Mouse (Mus musculus) MEL (cell line): Measurements from ENCODE around the gene Zpbp. TPM values are rescaled to one million over a fixed set of nuclear protein-coding genes. Genes with fewer than 3 reads are reported as not detected.

Source experiments
- DNase-seq: peaks from one replicate; pipeline ENCODE4 v3.0.0; 2011; ENCODE audit warnings: low read depth, low spot score
- H3K27ac ChIP-seq: 2 replicates; pipeline ENCODE4 v1.5.1; 2012; ENCODE audit warnings: low read depth, mild to moderate bottlenecking, control low read depth, low read length, moderate library complexity; ENCODE audit not compliant: control insufficient read depth
- H3K27me3 ChIP-seq, 2 experiments: fragments of 150-350 bp in 1 of 2; sonication (generic) in 1 of 2; 2 replicates each; pipeline ENCODE4 v1.6.1; 2012; ENCODE audit warnings: low read length in 2 of 2, mild to moderate bottlenecking in 2 of 2, improper control_type of control experiment in 1 of 2, moderate library complexity in 1 of 2; ENCODE audit not compliant: insufficient read depth in 2 of 2, control insufficient read depth in 1 of 2
- H3K36me3 ChIP-seq, 2 experiments: 2 replicates each; pipeline ENCODE4 v1.6.1; 2012 to 2014; ENCODE audit warnings: low read length in 2 of 2, improper control_type of control experiment in 1 of 2, inconsistent platforms in 1 of 2, mild to moderate bottlenecking in 1 of 2; ENCODE audit not compliant: insufficient read depth in 2 of 2, control insufficient read depth in 1 of 2
- H3K4me1 ChIP-seq, 2 experiments: fragments of 150-350 bp in 1 of 2; sonication (generic) in 1 of 2; 2 replicates each; pipeline ENCODE4 v1.6.1; 2012; ENCODE audit warnings: low read length in 2 of 2, improper control_type of control experiment in 1 of 2, mild to moderate bottlenecking in 1 of 2; ENCODE audit not compliant: insufficient read depth in 2 of 2, control insufficient read depth in 1 of 2
- H3K4me3 ChIP-seq, 2 experiments: fragments of 150-350 bp in 1 of 2; sonication (generic) in 1 of 2; 2 replicates each; pipeline ENCODE4 v1.5.1; 2012; ENCODE audit warnings: low read depth in 2 of 2, low read length in 2 of 2, mild to moderate bottlenecking in 2 of 2, moderate library complexity in 2 of 2, control low read depth in 1 of 2, improper control_type of control experiment in 1 of 2; ENCODE audit not compliant: control insufficient read depth in 1 of 2, insufficient read depth in 1 of 2
- H3K79me2 ChIP-seq: 2 replicates; pipeline ENCODE4 v1.6.1; 2012; ENCODE audit warnings: mild to moderate bottlenecking, low read length, moderate library complexity; ENCODE audit not compliant: control insufficient read depth, poor library complexity, insufficient read depth
- H3K9ac ChIP-seq: 2 replicates; pipeline ENCODE4 v1.6.1; 2012; ENCODE audit warnings: low read depth, mild to moderate bottlenecking, control low read depth, low read length, moderate library complexity; ENCODE audit not compliant: control insufficient read depth, poor library complexity, severe bottlenecking
- H3K9me3 ChIP-seq: fragments of 150-350 bp; sonication (generic); replicated peaks from 2 replicates; pipeline ENCODE4 v1.6.1; 2012; ENCODE audit warnings: mild to moderate bottlenecking, low read length, improper control_type of control experiment, moderate library complexity; ENCODE audit not compliant: insufficient read depth
- ELF1 ChIP-seq: IDR thresholded peaks from 2 replicates; pipeline ENCODE4 v1.6.1; 2014; ENCODE audit warnings: low read depth, mild to moderate bottlenecking, inconsistent platforms, low read length, improper control_type of control experiment, moderate library complexity
- EP300 ChIP-seq, 2 experiments: IDR thresholded peaks; 2 replicates each; pipeline ENCODE4 v1.6.1; 2011; ENCODE audit warnings: improper control_type of control experiment in 2 of 2, low read length in 2 of 2, low read depth in 1 of 2, mild to moderate bottlenecking in 1 of 2
- GABPA ChIP-seq: IDR thresholded peaks from 2 replicates; pipeline ENCODE4 v1.6.1; 2012; ENCODE audit warnings: low read depth, mild to moderate bottlenecking, inconsistent platforms, low read length, improper control_type of control experiment, moderate library complexity
- GATA1 ChIP-seq: IDR thresholded peaks from 2 replicates; pipeline ENCODE4 v1.6.1; 2011; ENCODE audit warnings: low read depth, low read length, improper control_type of control experiment
- KAT2A ChIP-seq: conservative IDR thresholded peaks from 2 replicates; pipeline ENCODE4 v1.6.1; 2012; ENCODE audit warnings: low read depth, low read length, improper control_type of control experiment, inconsistent platforms
- MYC ChIP-seq: IDR thresholded peaks from 2 replicates; pipeline ENCODE4 v1.6.1; 2011; ENCODE audit warnings: low read depth, mild to moderate bottlenecking, low read length, improper control_type of control experiment, moderate library complexity
- NELFE ChIP-seq: IDR thresholded peaks from 2 replicates; pipeline ENCODE4 v1.6.1; 2011; ENCODE audit warnings: low read depth, low read length, improper control_type of control experiment
- POLR2A ChIP-seq, 2 experiments: IDR thresholded peaks; 2 replicates each; pipeline ENCODE4 v1.6.1; 2011 to 2012; ENCODE audit warnings: low read length in 2 of 2, mild to moderate bottlenecking in 2 of 2, control low read depth in 1 of 2, improper control_type of control experiment in 1 of 2, low read depth in 1 of 2, moderate library complexity in 1 of 2; ENCODE audit not compliant: control insufficient read depth in 1 of 2, insufficient read depth in 1 of 2, poor library complexity in 1 of 2
- POLR2AphosphoS2 ChIP-seq: IDR thresholded peaks from 2 replicates; pipeline ENCODE4 v1.6.1; 2011; ENCODE audit warnings: low read length, improper control_type of control experiment
- RCOR1 ChIP-seq: IDR thresholded peaks from 2 replicates; pipeline ENCODE4 v1.6.1; 2012; ENCODE audit warnings: low read depth, mild to moderate bottlenecking, inconsistent platforms, low read length, improper control_type of control experiment
- SMC3 ChIP-seq: IDR thresholded peaks from 2 replicates; pipeline ENCODE4 v1.6.1; 2011; ENCODE audit warnings: low read depth, low read length, improper control_type of control experiment
- TCF12 ChIP-seq: IDR thresholded peaks from 2 replicates; pipeline ENCODE4 v1.6.1; 2014; ENCODE audit warnings: low read depth, mild to moderate bottlenecking, inconsistent platforms, low read length, improper control_type of control experiment, moderate library complexity
- ZMIZ1 ChIP-seq: IDR thresholded peaks from 2 replicates; pipeline ENCODE4 v1.6.1; 2012; ENCODE audit warnings: low read depth, mild to moderate bottlenecking, inconsistent platforms, low read length, improper control_type of control experiment, moderate library complexity
- polyA plus RNA-seq, 2 experiments: library from polyadenylated mRNA; stranded (reverse) in 1 of 2; unstranded in 1 of 2; fragments of >175 nt in 1 of 2; fragments of >200 nt in 1 of 2; gene quantifications; 2 replicates each; pipeline versions ENCODE4 v1.2.1 to v1.2.4; 2012; ENCODE audit warnings: low replicate concordance in 2 of 2, low read depth in 1 of 2; ENCODE audit not compliant: insufficient read length in 2 of 2, insufficient read depth in 1 of 2, missing spikeins in 1 of 2
- total RNA-seq: library from RNA; depleted of rRNA; stranded (reverse); fragments of 300-350 nt; gene quantifications from 2 replicates; pipeline ENCODE4 v1.2.3, GENCODE M21; 2012

Zpbp gene
- total and polyA plus RNA-seq, 3 experiments: 0.42 to 0.47 TPM; not detected in 1

GRCm38 (mm10) chr11:11371305-11371704 lies 90.9 kb downstream of the Zpbp start:
- no peaks in the 10 kb centered on the region for H3K9me3 ChIP-seq
- no peaks in the 10 kb centered on the region for H3K79me2 ChIP-seq
- DNase-seq: no peak
- TF ChIP-seq SMC3 (no peak), POLR2A (IDR thresholded peaks at IDR 0.05; ENCODE audit: control insufficient read depth in 1 of 2, insufficient read depth in 1 of 2, low read depth in 1 of 2, low read length in 2 of 2, poor library complexity in 1 of 2) (no peak), MYC (no peak), NELFE (no peak), GATA1 (no peak), POLR2AphosphoS2 (no peak), ELF1 (no peak)
- no peaks in the 10 kb centered on the region for H3K4me1 ChIP-seq
- H3K27me3 ChIP-seq: no peaks in the 10 kb centered on the region; a peak in 1 of 4 replicates
- H3K27ac ChIP-seq: no peak overlapping the region
- no peaks in the 10 kb centered on the region for H3K36me3 ChIP-seq
- H3K4me3 ChIP-seq: no peak overlapping the region
- no peak overlapping the region for H3K9ac ChIP-seq

DNA sequence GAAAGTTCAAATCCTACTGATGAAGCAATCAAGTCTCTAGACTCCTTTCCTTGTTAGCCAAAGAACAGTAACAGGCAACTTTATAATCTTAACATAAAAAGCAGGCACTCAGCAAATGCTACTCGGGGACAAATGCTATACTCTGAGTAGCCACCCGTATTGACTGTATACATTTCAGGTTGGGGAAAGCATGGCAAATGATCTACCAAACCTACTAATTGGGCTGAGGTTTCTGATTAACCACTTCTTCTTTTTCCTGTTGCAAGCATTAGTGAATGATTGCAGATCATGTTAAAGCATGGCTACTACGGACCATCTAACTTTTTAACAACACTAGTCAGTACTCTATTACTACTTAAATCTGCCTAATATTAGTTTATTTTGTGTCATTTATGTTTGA lies 178.7 kb downstream of the Zpbp start:
- H3K79me2 ChIP-seq: no peaks in the 10 kb centered on the region
- no peak overlapping the region for H3K9ac ChIP-seq
- no peaks in the 10 kb centered on the region for H3K4me1 ChIP-seq
- no peaks in the 10 kb centered on the region for H3K9me3 ChIP-seq
- no peaks in the 10 kb centered on the region for H3K27me3 ChIP-seq
- H3K36me3 ChIP-seq: no peaks in the 10 kb centered on the region
- no peak for DNase-seq
- no peak overlapping the region for H3K4me3 ChIP-seq
- H3K27ac ChIP-seq: no peak overlapping the region
- TF ChIP-seq KAT2A: no peak
- no peak for TF ChIP-seq SMC3
- TF ChIP-seq GATA1: no peak
- TF ChIP-seq ZMIZ1: no peak
- no peak for TF ChIP-seq GABPA
- TF ChIP-seq RCOR1: no peak
- TF ChIP-seq POLR2A (IDR thresholded peaks at IDR 0.05; ENCODE audit: control insufficient read depth in 1 of 2, insufficient read depth in 1 of 2, low read depth in 1 of 2, low read length in 2 of 2, poor library complexity in 1 of 2): no peak

DNA sequence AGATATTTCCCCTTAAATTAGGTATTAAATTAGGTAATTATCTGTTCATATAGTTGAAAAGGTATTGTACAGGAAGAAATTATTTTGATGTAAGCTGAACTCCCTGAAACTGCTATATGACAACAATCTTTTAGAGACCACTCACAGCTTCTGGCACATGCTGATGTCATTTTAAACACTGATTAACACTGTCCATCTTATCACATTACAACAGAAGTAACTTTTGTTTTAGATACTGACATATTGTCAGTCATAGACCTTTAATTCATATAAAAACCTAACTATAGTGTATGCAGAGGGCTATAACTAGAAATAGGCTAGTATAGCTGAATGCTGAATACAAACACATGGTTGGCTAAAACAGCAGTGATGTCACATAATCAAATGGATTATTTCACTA lies 182.1 kb downstream of the Zpbp start:
- Histone ChIP-seq H3K36me3 (no peaks in the 10 kb centered on the region), H3K4me3 (no peak overlapping the region), H3K9ac (no peak overlapping the region), H3K79me2 (no peaks in the 10 kb centered on the region), H3K9me3 (no peaks in the 10 kb centered on the region), H3K27me3 (no peaks in the 10 kb centered on the region), H3K4me1 (no peaks in the 10 kb centered on the region), H3K27ac (no peak overlapping the region)
- TF ChIP-seq TCF12 (peak; percentile 64; the same call in 1 of the 2 replicates), EP300 (IDR thresholded peaks at IDR 0.05; ENCODE audit: low read depth in 1 of 2, low read length in 2 of 2) (peak in 1 of 2 experiments; percentile 55; a peak in 1 of 4 replicates), GABPA (no peak), SMC3 (no peak), MYC (no peak)
- DNase-seq: no peak
